Mouse (Mus musculus) limb, embryonic 14.5 days (tissue): Measurements from ENCODE around the gene Slc6a11. TPM values are rescaled to one million over a fixed set of nuclear protein-coding genes. Genes with fewer than 3 reads are reported as not detected.

Experiments
- ATAC-seq: fragments of 200-750 bp; cut with Nextera tagmentation; 2 replicates; pipeline ENCODE4 v1.8.0; 2017; ENCODE audit warnings: low read depth, moderate number of reproducible peaks, moderate TSS enrichment; ENCODE audit not compliant: low FRiP score
- DNase-seq: peaks from one replicate; pipeline ENCODE4 v3.0.0-alpha.2; 2015; ENCODE audit warnings: low spot score
- H3K27ac ChIP-seq: fragments of 300-500 bp; sonication (generic); replicated peaks from 2 replicates; pipeline ENCODE4 v1.5.1; 2014; ENCODE audit warnings: low read depth, mild to moderate bottlenecking, low read length, moderate library complexity, mixed read lengths
- H3K27me3 ChIP-seq: fragments of 300-500 bp; sonication (generic); 2 replicates; pipeline ENCODE4 v1.6.1; 2014; ENCODE audit warnings: low read length, mixed read lengths; ENCODE audit not compliant: control insufficient read depth, insufficient read depth
- H3K36me3 ChIP-seq: fragments of 300-500 bp; sonication (generic); 2 replicates; pipeline ENCODE4 v1.6.1; 2014; ENCODE audit warnings: mild to moderate bottlenecking, low read length, moderate library complexity, mixed read lengths; ENCODE audit not compliant: control insufficient read depth, insufficient read depth
- H3K4me1 ChIP-seq: fragments of 300-500 bp; sonication (generic); 2 replicates; pipeline ENCODE4 v1.6.1; 2014; ENCODE audit warnings: antibody characterized with exemption, low read length, mixed read lengths; ENCODE audit not compliant: control insufficient read depth, insufficient read depth
- H3K4me2 ChIP-seq: fragments of 300-500 bp; sonication (generic); replicated peaks from 2 replicates; pipeline ENCODE4 v1.6.1; 2014; ENCODE audit warnings: low read depth, mild to moderate bottlenecking, low read length, moderate library complexity; ENCODE audit not compliant: severe bottlenecking
- H3K4me3 ChIP-seq: fragments of 300-500 bp; sonication (generic); replicated peaks from 2 replicates; pipeline ENCODE4 v1.5.1; 2014; ENCODE audit warnings: low read length
- H3K9ac ChIP-seq: fragments of 300-500 bp; sonication (generic); 2 replicates; pipeline ENCODE4 v1.6.1; 2014; ENCODE audit warnings: mild to moderate bottlenecking, low read depth, low read length, moderate library complexity; ENCODE audit not compliant: severe bottlenecking
- H3K9me3 ChIP-seq: fragments of 300-500 bp; sonication (generic); 2 replicates; pipeline ENCODE4 v1.6.1; 2016; ENCODE audit warnings: low read length; ENCODE audit not compliant: control insufficient read depth
- POLR2A ChIP-seq: fragments of 200-500 bp; IDR thresholded peaks from 2 replicates; pipeline ENCODE4 v1.8.0; 2012; ENCODE audit warnings: inconsistent platforms, mild to moderate bottlenecking, moderate library complexity, borderline replicate concordance; ENCODE audit not compliant: insufficient read depth, insufficient read length; ENCODE audit errors: extremely low read depth
- WGBS: fragments of 180-500 bp; shearing (Covaris S2); extraction: QIAGEN DNeasy Blood & Tissue Kit; methylation state at CpG from one replicate; pipeline ENCODE4 v1.1.7; 2014; 5-methylcytosine and 5-hydroxymethylcytosine counted together
- polyA plus RNA-seq, 2 experiments: library from polyadenylated mRNA; depleted of rRNA in 1 of 2; stranded (reverse) in 1 of 2; unstranded in 1 of 2; fragments of >200 nt; fragmentation: Nextera tagmentation in 1 of 2; extraction: Ambion mirVana in 1 of 2; gene quantifications; 2 replicates each; pipeline versions ENCODE4 v1.2.1 to v1.2.3; 2012 to 2014

Gene Slc6a11
- polyA plus RNA-seq, 2 experiments: 0.11 TPM

DNA sequence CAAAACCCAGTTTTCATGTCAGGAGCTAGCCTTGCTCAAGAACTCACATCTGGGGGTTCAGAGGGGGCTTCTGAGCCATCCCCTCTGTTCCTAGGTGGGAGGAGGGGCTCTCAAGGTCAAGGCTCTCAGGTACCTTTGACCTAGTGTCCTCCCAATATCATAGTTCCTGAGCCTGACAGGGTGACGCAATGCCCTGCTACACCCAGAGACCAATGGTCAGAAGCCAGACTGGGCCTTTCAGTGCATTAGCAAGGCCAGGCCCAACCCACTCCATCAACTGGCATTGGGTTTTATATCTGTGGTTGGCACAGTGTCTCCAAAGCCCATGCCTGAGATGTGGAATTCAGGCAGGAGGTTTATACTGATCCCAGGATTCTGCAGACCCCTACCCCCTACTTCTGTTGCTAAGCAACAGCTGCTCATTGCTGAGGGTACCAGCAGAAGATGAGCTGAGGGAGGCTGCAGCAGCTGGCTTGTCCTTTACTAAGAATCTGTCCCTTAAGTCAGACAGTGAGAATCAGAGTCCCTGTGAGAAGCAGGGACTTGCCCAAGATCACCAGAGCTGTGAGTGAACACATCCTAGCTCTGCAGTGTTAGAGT lies 126.8 kb downstream of the Slc6a11 start:
- Histone ChIP-seq H3K9me3 (no peaks in the 10 kb centered on the region), H3K4me3 (no peak overlapping the region), H3K36me3 (no peaks in the 10 kb centered on the region), H3K27me3 (no peaks in the 10 kb centered on the region), H3K4me1 (no peaks in the 10 kb centered on the region), H3K9ac (no peak overlapping the region), H3K27ac (no peak overlapping the region), H3K4me2 (no peak overlapping the region)
- TF ChIP-seq POLR2A: no peak
- ATAC-seq (no peak), DNase-seq (no peak)
- WGBS: 88% methylated on average over 1 of the region's 1 CpGs

GRCm38 (mm10) chr6:114258661-114259193 lies 127.7 kb downstream of the Slc6a11 start:
- H3K4me1 ChIP-seq: peaks cover under 1% of the 10 kb centered on the region; the same call in 1 of the 2 replicates
- no peak for TF ChIP-seq POLR2A
- H3K27ac ChIP-seq: no peak overlapping the region
- H3K9ac ChIP-seq: no peak overlapping the region
- no peaks in the 10 kb centered on the region for H3K27me3 ChIP-seq
- no peak overlapping the region for H3K4me3 ChIP-seq
- H3K9me3 ChIP-seq: no peaks in the 10 kb centered on the region
- ATAC-seq (no peak), DNase-seq (no peak)
- 60% methylated on average over 3 of the region's 3 CpGs for WGBS
- no peak overlapping the region for H3K4me2 ChIP-seq
- H3K36me3 ChIP-seq: no peaks in the 10 kb centered on the region

GRCm38 (mm10) chr6:114261609-114262008 lies 130.6 kb downstream of the Slc6a11 start:
- no peak for TF ChIP-seq POLR2A
- ATAC-seq: no peak
- H3K4me3 ChIP-seq: no peak overlapping the region
- DNase-seq: no peak
- no peak overlapping the region for H3K27ac ChIP-seq
- no peaks in the 10 kb centered on the region for H3K36me3 ChIP-seq
- H3K9me3 ChIP-seq: no peaks in the 10 kb centered on the region
- no peak overlapping the region for H3K9ac ChIP-seq
- H3K27me3 ChIP-seq: no peaks in the 10 kb centered on the region
- H3K4me1 ChIP-seq: peaks cover 12% of the 10 kb centered on the region
- no peak overlapping the region for H3K4me2 ChIP-seq
- WGBS: 63% methylated on average over 6 of the region's 6 CpGs

DNA sequence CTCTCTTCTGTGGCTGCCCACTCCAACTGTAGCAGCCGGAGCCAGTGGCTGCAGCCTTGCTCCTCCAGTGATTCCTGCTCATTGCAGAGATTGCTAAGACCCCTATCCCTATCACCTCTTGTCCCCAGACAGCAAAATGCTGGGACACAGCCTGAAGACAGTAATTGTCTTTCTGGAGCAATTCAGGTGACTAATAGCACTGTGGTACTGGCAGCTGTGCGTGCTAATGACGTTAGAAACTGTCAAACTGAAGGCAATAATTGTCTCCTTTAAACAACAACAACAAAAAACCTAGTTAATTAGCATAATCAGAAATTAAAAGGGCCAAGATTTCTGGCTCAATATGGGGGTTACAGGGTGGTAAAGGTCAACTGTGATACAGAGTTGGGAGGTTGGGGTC lies 133.0 kb downstream of the Slc6a11 start:
- Histone ChIP-seq H3K9me3 (no peaks in the 10 kb centered on the region), H3K4me2 (no peak overlapping the region), H3K27ac (no peak overlapping the region), H3K36me3 (no peaks in the 10 kb centered on the region), H3K27me3 (no peaks in the 10 kb centered on the region), H3K4me1 (peaks cover 12% of the 10 kb centered on the region), H3K4me3 (no peak overlapping the region), H3K9ac (no peak overlapping the region)
- TF ChIP-seq POLR2A: no peak
- 53% methylated on average over 3 of the region's 3 CpGs for WGBS
- ATAC-seq (no peak), DNase-seq (no peak)

GRCm38 (mm10) chr6:114264426-114264825 lies 133.4 kb downstream of the Slc6a11 start:
- no peak for ATAC-seq
- Histone ChIP-seq H3K4me2 (no peak overlapping the region), H3K36me3 (no peaks in the 10 kb centered on the region), H3K4me3 (no peak overlapping the region), H3K4me1 (peaks cover 12% of the 10 kb centered on the region), H3K27ac (no peak overlapping the region), H3K27me3 (no peaks in the 10 kb centered on the region), H3K9ac (no peak overlapping the region), H3K9me3 (no peaks in the 10 kb centered on the region)
- DNase-seq: peak; percentile 71
- TF ChIP-seq POLR2A: no peak
- 37% methylated on average over 5 of the region's 5 CpGs for WGBS
